5 mouse cellular contexts compared by ENCODE assay signal in the genomic region with DNA sequence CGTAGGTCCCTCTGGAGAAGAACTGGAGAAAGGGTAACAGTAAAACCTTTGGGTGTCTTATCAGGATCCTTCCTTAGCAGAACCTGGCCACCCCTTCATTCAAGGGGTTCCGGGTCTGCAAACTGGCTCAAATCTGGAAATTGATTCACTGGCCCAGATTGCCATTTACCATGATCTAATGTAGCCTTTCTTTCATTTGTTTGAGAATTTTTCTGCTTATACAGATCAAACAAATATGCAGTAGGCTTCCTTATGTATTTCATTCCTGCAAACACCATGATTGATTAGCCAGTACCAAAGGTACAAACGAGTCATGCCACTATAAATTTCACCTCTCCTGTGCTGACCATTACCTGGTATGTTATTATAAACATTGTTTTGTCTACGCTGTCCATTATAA. TPM values are rescaled to one million over a fixed set of nuclear protein-coding genes. Genes with fewer than 3 reads are reported as not detected.
A peak's percentile ranks its signal among the peaks of the same experiment; 100 is the strongest.
DNase-seq lines count a peak whose midpoint lies in the region; ATAC-seq lines count a peak whose summit lies in the region.
"Not testable (repeated sequence)": the region's sequence is repeated elsewhere in the genome, so short reads cannot be mapped to it uniquely, and the experiment has no call there.

No protein-coding gene starts in this region.

- WGBS in forebrain, embryonic 14.5 days = 86% methylated on average over 4 of the region's 4 CpGs
- 83% methylated on average over 4 of the region's 4 CpGs for WGBS in hindbrain, embryonic 11.5 days
- WGBS in midbrain, embryonic 14.5 days = 84% methylated on average over 4 of the region's 4 CpGs

- not testable (repeated sequence) for H3K36me3 ChIP-seq in forebrain, embryonic 14.5 days (ENCODE audit: control insufficient read depth, insufficient read depth, low read length); hindbrain, embryonic 11.5 days (ENCODE audit: control insufficient read depth, insufficient read depth, low read length); midbrain, embryonic 14.5 days (ENCODE audit: control insufficient read depth, insufficient read depth, low read length)

- H3K4me3 ChIP-seq in forebrain, embryonic 14.5 days (ENCODE audit: low read depth, low read length); hindbrain, embryonic 11.5 days (ENCODE audit: low read depth, low read length); midbrain, embryonic 14.5 days (replicated peaks; ENCODE audit: low read depth, low read length): not testable (repeated sequence)

- H3K27me3 ChIP-seq in forebrain, embryonic 14.5 days (replicated peaks; ENCODE audit: control insufficient read depth, insufficient read depth, low read length); hindbrain, embryonic 11.5 days (ENCODE audit: control insufficient read depth, insufficient read depth, low read length); midbrain, embryonic 14.5 days (ENCODE audit: control insufficient read depth, insufficient read depth, low read length): not testable (repeated sequence)

- not testable (repeated sequence) for H3K27ac ChIP-seq in forebrain, embryonic 14.5 days (ENCODE audit: low read depth, low read length); hindbrain, embryonic 11.5 days (ENCODE audit: low read depth, low read length); midbrain, embryonic 14.5 days (replicated peaks; ENCODE audit: low read depth, low read length)

- DNase-seq in Muller cell, postnatal 12 days (ENCODE audit: inconsistent ontology term) = peak; percentile 34
- peak; percentile 58 for DNase-seq in forebrain, embryonic 14.5 days (ENCODE audit: low spot score)
- peak; percentile 49 for DNase-seq in hindbrain, embryonic 11.5 days (ENCODE audit: low spot score)
- peak; percentile 3 for DNase-seq in midbrain, embryonic 14.5 days
- DNase-seq in retina, postnatal 1 day = peak; percentile 2

- H3K9me3 ChIP-seq in forebrain, embryonic 14.5 days (replicated peaks; ENCODE audit: control insufficient read depth, low read length); hindbrain, embryonic 11.5 days (ENCODE audit: control insufficient read depth, low read length); midbrain, embryonic 14.5 days (ENCODE audit: control insufficient read depth, low read length): not testable (repeated sequence)

- ATAC-seq in forebrain, embryonic 14.5 days; hindbrain, embryonic 11.5 days (ENCODE audit: low FRiP score); midbrain, embryonic 14.5 days (ENCODE audit: low FRiP score, low TSS enrichment): not testable (repeated sequence)

- H3K4me1 ChIP-seq in forebrain, embryonic 14.5 days (ENCODE audit: control insufficient read depth, insufficient read depth, low read length); hindbrain, embryonic 11.5 days (replicated peaks; ENCODE audit: control insufficient read depth, insufficient read depth, low read length); midbrain, embryonic 14.5 days (ENCODE audit: control insufficient read depth, insufficient read depth, low read length): not testable (repeated sequence)

- H3K9ac ChIP-seq in forebrain, embryonic 14.5 days (ENCODE audit: low read length); hindbrain, embryonic 11.5 days (ENCODE audit: low read depth, low read length); midbrain, embryonic 14.5 days (replicated peaks; ENCODE audit: low read length): not testable (repeated sequence)

- not testable (repeated sequence) for H3K4me2 ChIP-seq in forebrain, embryonic 14.5 days (ENCODE audit: low read length); hindbrain, embryonic 11.5 days (replicated peaks; ENCODE audit: low read depth, low read length); midbrain, embryonic 14.5 days (ENCODE audit: low read length)

RNA-seq across cellular contexts. Expression of a gene that starts 46.0 kb away (rescaled TPM):
- polyA plus RNA-seq in forebrain, embryonic 14.5 days (2014; fragmentation: Nextera tagmentation; extraction: Ambion mirVana) = 44.1 and 54.8 TPM in 2 replicates
- 42.2 and 42.6 TPM in 2 replicates for polyA plus RNA-seq in hindbrain, embryonic 11.5 days (2014; fragmentation: Nextera tagmentation; extraction: Ambion mirVana)
- 46.4 and 51.8 TPM in 2 replicates for polyA plus RNA-seq in midbrain, embryonic 14.5 days (2014; fragmentation: Nextera tagmentation; extraction: Ambion mirVana)

RNA-seq across cellular contexts. Expression of a gene that starts 46.0 kb away (rescaled TPM):
- polyA plus RNA-seq in forebrain, embryonic 14.5 days (2014; fragmentation: Nextera tagmentation; extraction: Ambion mirVana) = 62.2 and 65.9 TPM in 2 replicates
- 54.7 and 59.5 TPM in 2 replicates for polyA plus RNA-seq in hindbrain, embryonic 11.5 days (2014; fragmentation: Nextera tagmentation; extraction: Ambion mirVana)
- 66.7 and 67.7 TPM in 2 replicates for polyA plus RNA-seq in midbrain, embryonic 14.5 days (2014; fragmentation: Nextera tagmentation; extraction: Ambion mirVana)

Comparison
In these comparisons a context has a peak if more than half of its experiments do, and no peak if none do; other contexts are left out.
1. DNase-seq: peak in every context shown above with its lines; median percentile 58 in forebrain, embryonic 14.5 days; 49 in hindbrain, embryonic 11.5 days; 34 in Muller cell, postnatal 12 days; 3 in midbrain, embryonic 14.5 days; 2 in retina, postnatal 1 day.